Mouse (Mus musculus) MEL (cell line): ENCODE data around the gene Dpf3. TPM values are rescaled to one million over a fixed set of nuclear protein-coding genes. Genes with fewer than 3 reads are reported as not detected.

Source experiments
- DNase-seq: peaks from one replicate; pipeline ENCODE4 v3.0.0; 2011; ENCODE audit warnings: low read depth, low spot score
- H3K27ac ChIP-seq: 2 replicates; pipeline ENCODE4 v1.5.1; 2012; ENCODE audit warnings: low read depth, mild to moderate bottlenecking, control low read depth, low read length, moderate library complexity; ENCODE audit not compliant: control insufficient read depth
- H3K27me3 ChIP-seq, 2 experiments: fragments of 150-350 bp in 1 of 2; sonication (generic) in 1 of 2; 2 replicates each; pipeline ENCODE4 v1.6.1; 2012; ENCODE audit warnings: low read length in 2 of 2, mild to moderate bottlenecking in 2 of 2, improper control_type of control experiment in 1 of 2, moderate library complexity in 1 of 2; ENCODE audit not compliant: insufficient read depth in 2 of 2, control insufficient read depth in 1 of 2
- H3K36me3 ChIP-seq, 2 experiments: 2 replicates each; pipeline ENCODE4 v1.6.1; 2012 to 2014; ENCODE audit warnings: low read length in 2 of 2, improper control_type of control experiment in 1 of 2, inconsistent platforms in 1 of 2, mild to moderate bottlenecking in 1 of 2; ENCODE audit not compliant: insufficient read depth in 2 of 2, control insufficient read depth in 1 of 2
- H3K4me1 ChIP-seq, 2 experiments: fragments of 150-350 bp in 1 of 2; sonication (generic) in 1 of 2; 2 replicates each; pipeline ENCODE4 v1.6.1; 2012; ENCODE audit warnings: low read length in 2 of 2, improper control_type of control experiment in 1 of 2, mild to moderate bottlenecking in 1 of 2; ENCODE audit not compliant: insufficient read depth in 2 of 2, control insufficient read depth in 1 of 2
- H3K4me3 ChIP-seq, 2 experiments: fragments of 150-350 bp in 1 of 2; sonication (generic) in 1 of 2; 2 replicates each; pipeline ENCODE4 v1.5.1; 2012; ENCODE audit warnings: low read depth in 2 of 2, low read length in 2 of 2, mild to moderate bottlenecking in 2 of 2, moderate library complexity in 2 of 2, control low read depth in 1 of 2, improper control_type of control experiment in 1 of 2; ENCODE audit not compliant: control insufficient read depth in 1 of 2, insufficient read depth in 1 of 2
- H3K79me2 ChIP-seq: 2 replicates; pipeline ENCODE4 v1.6.1; 2012; ENCODE audit warnings: mild to moderate bottlenecking, low read length, moderate library complexity; ENCODE audit not compliant: control insufficient read depth, poor library complexity, insufficient read depth
- H3K9ac ChIP-seq: 2 replicates; pipeline ENCODE4 v1.6.1; 2012; ENCODE audit warnings: low read depth, mild to moderate bottlenecking, control low read depth, low read length, moderate library complexity; ENCODE audit not compliant: control insufficient read depth, poor library complexity, severe bottlenecking
- H3K9me3 ChIP-seq: fragments of 150-350 bp; sonication (generic); replicated peaks from 2 replicates; pipeline ENCODE4 v1.6.1; 2012; ENCODE audit warnings: mild to moderate bottlenecking, low read length, improper control_type of control experiment, moderate library complexity; ENCODE audit not compliant: insufficient read depth
- CHD1 ChIP-seq: IDR thresholded peaks from 2 replicates; pipeline ENCODE4 v1.6.1; 2012; ENCODE audit warnings: low read depth, mild to moderate bottlenecking, inconsistent platforms, low read length, improper control_type of control experiment
- CTCF ChIP-seq, 3 experiments: IDR thresholded peaks in 2 of 3; conservative IDR thresholded peaks in 1 of 3; 2 replicates each; pipeline ENCODE4 v1.5.1; 2011 to 2012; ENCODE audit warnings: low read length in 3 of 3, low read depth in 2 of 3, mild to moderate bottlenecking in 2 of 3, improper control_type of control experiment in 1 of 3, inconsistent platforms in 1 of 3, mixed read lengths in 1 of 3, moderate library complexity in 1 of 3; ENCODE audit not compliant: control insufficient read depth in 1 of 3, insufficient read depth in 1 of 3, poor library complexity in 1 of 3, severe bottlenecking in 1 of 3
- E2F4 ChIP-seq: IDR thresholded peaks from 2 replicates; pipeline ENCODE4 v1.6.1; 2011; ENCODE audit warnings: low read depth, low read length, improper control_type of control experiment, borderline replicate concordance
- ELF1 ChIP-seq: IDR thresholded peaks from 2 replicates; pipeline ENCODE4 v1.6.1; 2014; ENCODE audit warnings: low read depth, mild to moderate bottlenecking, inconsistent platforms, low read length, improper control_type of control experiment, moderate library complexity
- GATA1 ChIP-seq: IDR thresholded peaks from 2 replicates; pipeline ENCODE4 v1.6.1; 2011; ENCODE audit warnings: low read depth, low read length, improper control_type of control experiment
- HCFC1 ChIP-seq: IDR thresholded peaks from 2 replicates; pipeline ENCODE4 v1.6.1; 2012; ENCODE audit warnings: low read depth, mild to moderate bottlenecking, inconsistent platforms, low read length, improper control_type of control experiment, moderate library complexity
- KAT2A ChIP-seq: conservative IDR thresholded peaks from 2 replicates; pipeline ENCODE4 v1.6.1; 2012; ENCODE audit warnings: low read depth, low read length, improper control_type of control experiment, inconsistent platforms
- MAFK ChIP-seq: IDR thresholded peaks from 2 replicates; pipeline ENCODE4 v1.6.1; 2011; ENCODE audit warnings: low read depth, mild to moderate bottlenecking, low read length, improper control_type of control experiment, borderline replicate concordance
- MAX ChIP-seq: IDR thresholded peaks from 2 replicates; pipeline ENCODE4 v1.6.1; 2011; ENCODE audit warnings: low read length, improper control_type of control experiment
- MAZ ChIP-seq: IDR thresholded peaks from 2 replicates; pipeline ENCODE4 v1.6.1; 2012; ENCODE audit warnings: low read depth, mild to moderate bottlenecking, inconsistent platforms, low read length, improper control_type of control experiment
- MXI1 ChIP-seq: IDR thresholded peaks from 2 replicates; pipeline ENCODE4 v1.6.1; 2011; ENCODE audit warnings: mild to moderate bottlenecking, low read depth, low read length, improper control_type of control experiment
- MYB ChIP-seq: IDR thresholded peaks from 2 replicates; pipeline ENCODE4 v1.6.1; 2011; ENCODE audit warnings: mild to moderate bottlenecking, low read depth, low read length, improper control_type of control experiment
- NRF1 ChIP-seq: IDR thresholded peaks from 2 replicates; pipeline ENCODE4 v1.6.1; 2014; ENCODE audit warnings: low read depth, mild to moderate bottlenecking, inconsistent platforms, low read length, improper control_type of control experiment, moderate library complexity; ENCODE audit not compliant: poor library complexity, insufficient read depth, severe bottlenecking
- POLR2AphosphoS5 ChIP-seq: IDR thresholded peaks from 2 replicates; pipeline ENCODE4 v1.6.1; 2012; ENCODE audit warnings: low read depth, borderline replicate concordance, mild to moderate bottlenecking, inconsistent platforms, low read length, moderate library complexity, mixed read lengths
- SIN3A ChIP-seq: IDR thresholded peaks from 2 replicates; pipeline ENCODE4 v1.6.1; 2012; ENCODE audit warnings: low read length, improper control_type of control experiment, inconsistent platforms
- TAL1 ChIP-seq: IDR thresholded peaks from 2 replicates; pipeline ENCODE4 v1.6.1; 2012; ENCODE audit warnings: mild to moderate bottlenecking, inconsistent platforms, low read length, moderate library complexity, mixed read lengths
- UBTF ChIP-seq: IDR thresholded peaks from 2 replicates; pipeline ENCODE4 v1.6.1; 2012; ENCODE audit warnings: low read depth, mild to moderate bottlenecking, inconsistent platforms, low read length, improper control_type of control experiment, moderate library complexity, borderline replicate concordance; ENCODE audit not compliant: insufficient read depth
- USF1 ChIP-seq: IDR thresholded peaks from 2 replicates; pipeline ENCODE4 v1.6.1; 2014; ENCODE audit warnings: low read depth, mild to moderate bottlenecking, inconsistent platforms, low read length, improper control_type of control experiment, moderate library complexity
- ZMIZ1 ChIP-seq: IDR thresholded peaks from 2 replicates; pipeline ENCODE4 v1.6.1; 2012; ENCODE audit warnings: low read depth, mild to moderate bottlenecking, inconsistent platforms, low read length, improper control_type of control experiment, moderate library complexity
- ZNF384 ChIP-seq: IDR thresholded peaks from 2 replicates; pipeline ENCODE4 v1.6.1; 2012; ENCODE audit warnings: low read depth, mild to moderate bottlenecking, inconsistent platforms, low read length, improper control_type of control experiment
- polyA plus RNA-seq, 2 experiments: library from polyadenylated mRNA; stranded (reverse) in 1 of 2; unstranded in 1 of 2; fragments of >175 nt in 1 of 2; fragments of >200 nt in 1 of 2; gene quantifications; 2 replicates each; pipeline versions ENCODE4 v1.2.1 to v1.2.4; 2012; ENCODE audit warnings: low replicate concordance in 2 of 2, low read depth in 1 of 2; ENCODE audit not compliant: insufficient read length in 2 of 2, insufficient read depth in 1 of 2, missing spikeins in 1 of 2
- total RNA-seq: library from RNA; depleted of rRNA; stranded (reverse); fragments of 300-350 nt; gene quantifications from 2 replicates; pipeline ENCODE4 v1.2.3, GENCODE M21; 2012

Dpf3 gene
- total and polyA plus RNA-seq, 3 experiments: 4.2 to 6.8 TPM; not detected in 1

- Histone ChIP-seq H3K79me2 (no peaks in the 10 kb centered on the region), H3K4me3 (no peak overlapping the region), H3K27ac (no peak overlapping the region), H3K36me3 (peaks cover 0 to 3% of the 10 kb centered on the region in 2 experiments; a peak in 2 of 4 replicates), H3K4me1 (peaks cover 0 to 8% of the 10 kb centered on the region in 2 experiments; a peak in 2 of 4 replicates), H3K27me3 (no peaks in the 10 kb centered on the region)
- TF ChIP-seq SIN3A (no peak), ELF1 (peak; percentile 11; the same call in 1 of the 2 replicates)
- TF ChIP-seq, all 39 proteins: peak for 1
- DNase-seq: peak; percentile 31
- H3K9me3 ChIP-seq: no peaks in the 10 kb centered on the region
- H3K9ac ChIP-seq: no peak overlapping the region
Measured at GRCm38 (mm10) chr12:83314666-83315065, 172.8 kb downstream of the Dpf3 start.

DNA sequence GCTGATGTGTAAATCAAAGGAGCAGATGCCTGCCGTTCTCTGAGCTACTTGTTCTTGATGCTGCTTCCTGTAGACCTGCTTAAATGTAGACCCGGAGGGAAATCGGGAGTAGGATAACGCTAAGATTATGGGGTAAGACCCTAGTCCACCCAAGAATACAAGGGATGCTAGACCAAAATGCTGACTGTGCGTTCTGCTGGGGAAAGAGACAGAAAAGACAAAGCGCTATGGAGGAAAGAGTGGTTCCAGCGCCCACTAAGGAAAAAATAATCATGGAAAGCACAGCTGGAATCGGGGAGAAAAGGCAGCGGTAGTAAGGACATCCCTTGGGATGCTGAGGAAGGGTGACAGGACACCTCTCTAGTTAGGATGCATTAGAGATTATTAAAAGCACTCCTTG is 174.7 kb downstream of the Dpf3 start:
- no peaks in the 10 kb centered on the region for H3K27me3 ChIP-seq
- H3K27ac ChIP-seq: no peak overlapping the region
- H3K79me2 ChIP-seq: no peaks in the 10 kb centered on the region
- peaks cover 0 to 11% of the 10 kb centered on the region in 2 experiments; a peak in 2 of 4 replicates for H3K36me3 ChIP-seq
- no peak overlapping the region for H3K9ac ChIP-seq
- H3K4me3 ChIP-seq: no peak overlapping the region
- DNase-seq: no peak
- no peaks in the 10 kb centered on the region for H3K9me3 ChIP-seq
- TF ChIP-seq NRF1 (no peak), CTCF (IDR thresholded peaks at IDR 0.05 in 2 of 3, conservative IDR thresholded peaks at IDR 0.05 in 1 of 3; ENCODE audit: control insufficient read depth in 1 of 3, insufficient read depth in 1 of 3, low read depth in 2 of 3, low read length in 3 of 3, poor library complexity in 1 of 3, severe bottlenecking in 1 of 3) (no peak), MAFK (no peak), HCFC1 (no peak), MAZ (no peak), MXI1 (no peak), ELF1 (no peak), CHD1 (no peak), KAT2A (no peak), GATA1 (no peak), MAX (no peak), MYB (no peak), UBTF (no peak), TAL1 (no peak), E2F4 (no peak), ZNF384 (no peak), POLR2AphosphoS5 (no peak), USF1 (no peak), ZMIZ1 (no peak)
- H3K4me1 ChIP-seq: peaks cover 6 to 21% of the 10 kb centered on the region in 2 experiments
